Mouse (Mus musculus) limb, embryonic 14.5 days (tissue): ENCODE data around the gene Tmprss3. TPM values are rescaled to one million over a fixed set of nuclear protein-coding genes. Genes with fewer than 3 reads are reported as not detected.

Experiments
- ATAC-seq: fragments of 200-750 bp; cut with Nextera tagmentation; 2 replicates; pipeline ENCODE4 v1.8.0; 2017; ENCODE audit warnings: low read depth, moderate number of reproducible peaks, moderate TSS enrichment; ENCODE audit not compliant: low FRiP score
- DNase-seq: peaks from one replicate; pipeline ENCODE4 v3.0.0-alpha.2; 2015; ENCODE audit warnings: low spot score
- H3K27ac ChIP-seq: fragments of 300-500 bp; sonication (generic); replicated peaks from 2 replicates; pipeline ENCODE4 v1.5.1; 2014; ENCODE audit warnings: low read depth, mild to moderate bottlenecking, low read length, moderate library complexity, mixed read lengths
- H3K27me3 ChIP-seq: fragments of 300-500 bp; sonication (generic); 2 replicates; pipeline ENCODE4 v1.6.1; 2014; ENCODE audit warnings: low read length, mixed read lengths; ENCODE audit not compliant: control insufficient read depth, insufficient read depth
- H3K36me3 ChIP-seq: fragments of 300-500 bp; sonication (generic); 2 replicates; pipeline ENCODE4 v1.6.1; 2014; ENCODE audit warnings: mild to moderate bottlenecking, low read length, moderate library complexity, mixed read lengths; ENCODE audit not compliant: control insufficient read depth, insufficient read depth
- H3K4me1 ChIP-seq: fragments of 300-500 bp; sonication (generic); 2 replicates; pipeline ENCODE4 v1.6.1; 2014; ENCODE audit warnings: antibody characterized with exemption, low read length, mixed read lengths; ENCODE audit not compliant: control insufficient read depth, insufficient read depth
- H3K4me2 ChIP-seq: fragments of 300-500 bp; sonication (generic); replicated peaks from 2 replicates; pipeline ENCODE4 v1.6.1; 2014; ENCODE audit warnings: low read depth, mild to moderate bottlenecking, low read length, moderate library complexity; ENCODE audit not compliant: severe bottlenecking
- H3K4me3 ChIP-seq: fragments of 300-500 bp; sonication (generic); replicated peaks from 2 replicates; pipeline ENCODE4 v1.5.1; 2014; ENCODE audit warnings: low read length
- H3K9ac ChIP-seq: fragments of 300-500 bp; sonication (generic); 2 replicates; pipeline ENCODE4 v1.6.1; 2014; ENCODE audit warnings: mild to moderate bottlenecking, low read depth, low read length, moderate library complexity; ENCODE audit not compliant: severe bottlenecking
- H3K9me3 ChIP-seq: fragments of 300-500 bp; sonication (generic); 2 replicates; pipeline ENCODE4 v1.6.1; 2016; ENCODE audit warnings: low read length; ENCODE audit not compliant: control insufficient read depth
- POLR2A ChIP-seq: fragments of 200-500 bp; IDR thresholded peaks from 2 replicates; pipeline ENCODE4 v1.8.0; 2012; ENCODE audit warnings: inconsistent platforms, mild to moderate bottlenecking, moderate library complexity, borderline replicate concordance; ENCODE audit not compliant: insufficient read depth, insufficient read length; ENCODE audit errors: extremely low read depth
- whole genome bisulfite sequencing: fragments of 180-500 bp; shearing (Covaris S2); extraction: QIAGEN DNeasy Blood & Tissue Kit; methylation state at CpG from one replicate; pipeline ENCODE4 v1.1.7; 2014; 5-methylcytosine and 5-hydroxymethylcytosine counted together
- polyA plus RNA-seq, 2 experiments: library from polyadenylated mRNA; depleted of rRNA in 1 of 2; stranded (reverse) in 1 of 2; unstranded in 1 of 2; fragments of >200 nt; fragmentation: Nextera tagmentation in 1 of 2; extraction: Ambion mirVana in 1 of 2; gene quantifications; 2 replicates each; pipeline versions ENCODE4 v1.2.1 to v1.2.3; 2012 to 2014

Gene Tmprss3
- polyA plus RNA-seq, 2 experiments = 0.06 TPM; not detected in 1

DNA sequence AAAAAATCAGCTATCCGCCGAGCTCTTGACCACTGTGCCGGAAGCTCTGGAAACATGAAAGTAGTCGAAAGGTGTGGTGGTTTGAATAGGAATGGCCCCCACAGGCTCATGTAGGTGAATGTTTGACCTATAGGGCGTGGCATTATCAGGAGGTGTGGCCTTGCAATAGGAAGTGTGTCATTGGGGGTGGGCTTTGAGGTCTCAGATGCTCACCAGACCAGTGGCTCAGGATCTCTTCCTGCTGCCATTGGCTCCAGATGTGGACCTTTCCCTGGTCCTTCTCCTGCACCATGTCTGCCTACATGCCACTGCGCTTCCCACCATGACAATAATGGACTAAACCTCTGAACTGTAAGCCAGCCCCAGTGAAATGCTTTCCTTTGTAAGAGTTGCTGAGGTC lies 13.1 kb upstream of the Tmprss3 start:
- Histone ChIP-seq H3K27me3 (no peaks in the 10 kb centered on the region), H3K36me3 (no peaks in the 10 kb centered on the region), H3K4me1 (no peaks in the 10 kb centered on the region), H3K9me3 (no peaks in the 10 kb centered on the region), H3K4me3 (no peak overlapping the region), H3K9ac (no peak overlapping the region), H3K27ac (no peak overlapping the region), H3K4me2 (no peak overlapping the region)
- no peak for DNase-seq
- WGBS = 87% methylated on average over 6 of the region's 6 CpGs
- no peak for TF ChIP-seq POLR2A
- no peak for ATAC-seq

DNA sequence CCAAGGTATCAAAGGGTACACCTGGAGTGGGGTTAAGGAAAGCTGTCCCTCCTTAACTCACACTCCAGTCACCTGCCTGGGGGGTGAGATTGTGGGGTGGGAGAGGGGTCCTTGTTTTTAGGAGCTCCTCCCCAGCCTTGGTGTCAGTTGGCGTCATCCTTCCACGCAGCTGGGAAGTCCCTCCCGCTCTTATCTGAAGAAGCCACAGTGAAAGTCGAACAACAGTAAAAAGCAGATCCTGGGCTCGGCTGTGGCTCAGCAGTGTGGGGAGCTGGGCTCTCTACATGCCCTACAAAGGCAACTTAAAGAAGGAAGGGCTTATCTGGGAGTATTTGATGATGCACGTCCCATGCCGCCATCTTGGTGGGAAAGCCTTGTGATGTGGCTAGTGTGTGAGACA lies 11.5 kb upstream of the Tmprss3 start:
- no peaks in the 10 kb centered on the region for H3K9me3 ChIP-seq
- no peak for DNase-seq
- no peak overlapping the region for H3K4me2 ChIP-seq
- H3K9ac ChIP-seq = no peak overlapping the region
- no peak for ATAC-seq
- no peak overlapping the region for H3K4me3 ChIP-seq
- H3K36me3 ChIP-seq = no peaks in the 10 kb centered on the region
- H3K4me1 ChIP-seq = no peaks in the 10 kb centered on the region
- H3K27me3 ChIP-seq = no peaks in the 10 kb centered on the region
- TF ChIP-seq POLR2A = no peak
- H3K27ac ChIP-seq = no peak overlapping the region
- 89% methylated on average over 7 of the region's 7 CpGs for WGBS

- Histone ChIP-seq H3K9ac (no peak overlapping the region), H3K4me3 (no peak overlapping the region), H3K9me3 (no peaks in the 10 kb centered on the region), H3K4me2 (no peak overlapping the region), H3K4me1 (no peaks in the 10 kb centered on the region), H3K36me3 (no peaks in the 10 kb centered on the region), H3K27ac (no peak overlapping the region), H3K27me3 (no peaks in the 10 kb centered on the region)
- ATAC-seq (no peak), DNase-seq (no peak)
- WGBS = 93% methylated on average over 11 of the region's 11 CpGs
- TF ChIP-seq POLR2A = no peak
Observed at GRCm38 (mm10) chr17:31209376-31209930, 10.7 kb upstream of the Tmprss3 start.

DNA sequence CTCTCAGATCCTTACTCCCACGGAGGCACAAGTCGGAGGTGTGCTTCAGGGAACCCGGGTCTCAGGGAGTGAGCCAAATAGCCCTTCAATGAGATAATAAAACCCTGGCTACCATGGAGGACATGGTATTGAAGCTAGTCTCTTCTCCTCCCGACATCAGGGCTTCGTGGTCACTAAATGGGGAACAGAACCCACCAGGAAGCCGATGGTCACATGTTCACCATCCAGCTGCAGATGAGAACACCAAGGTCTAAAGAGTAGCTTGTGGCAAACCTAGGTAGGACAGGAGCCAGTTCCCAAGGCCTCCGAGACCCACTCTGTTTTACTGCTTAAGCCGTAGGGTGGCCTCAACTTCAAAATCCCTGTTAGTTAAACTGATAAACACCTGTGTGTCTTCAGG lies 9.9 kb upstream of the Tmprss3 start:
- WGBS = 81% methylated on average over 8 of the region's 8 CpGs
- no peak for ATAC-seq
- Histone ChIP-seq H3K4me1 (no peaks in the 10 kb centered on the region), H3K27ac (no peak overlapping the region), H3K4me3 (no peak overlapping the region), H3K36me3 (no peaks in the 10 kb centered on the region), H3K27me3 (no peaks in the 10 kb centered on the region), H3K9me3 (no peaks in the 10 kb centered on the region), H3K9ac (no peak overlapping the region), H3K4me2 (no peak overlapping the region)
- TF ChIP-seq POLR2A = no peak
- DNase-seq = no peak

- Histone ChIP-seq H3K27me3 (no peaks in the 10 kb centered on the region), H3K4me1 (no peaks in the 10 kb centered on the region), H3K4me3 (no peak within 1 kb of the TSS), H3K9me3 (no peaks in the 10 kb centered on the region), H3K9ac (no peak within 1 kb of the TSS), H3K36me3 (no peaks in the 10 kb centered on the region), H3K4me2 (no peak within 1 kb of the TSS), H3K27ac (no peak within 1 kb of the TSS)
- DNase-seq (no peak), ATAC-seq (no peak)
- no peak for TF ChIP-seq POLR2A
- WGBS = 76% methylated on average over 12 of the region's 12 CpGs
Observed at GRCm38 (mm10) chr17:31207771-31208334, 9.1 kb upstream of the Tmprss3 start, which contains the start of gene Ubash3a. Gene Ubash3a (plus strand): TSS chr17:31207873.
